Mouse (Mus musculus) adrenal gland, postnatal 10 days (tissue): ENCODE measurements around the gene Galnt10. TPM values are rescaled to one million over a fixed set of nuclear protein-coding genes. Genes with fewer than 3 reads are reported as not detected.
A peak's percentile ranks its signal among the peaks of the same experiment; 100 is the strongest.

Experiments
- DNase-seq: peaks from one replicate; pipeline ENCODE4 v3.0.0; 2021; ENCODE audit warnings: mixed read lengths
- total RNA-seq, 2 experiments: library from RNA; stranded (reverse); gene quantifications; 2 replicates each; pipeline ENCODE4 v1.2.3; 2021

Galnt10 gene
- total RNA-seq, 2 experiments from 2014 or later: 31.7 to 33.5 TPM

GRCm38 (mm10) chr11:57688179-57688929, 43.1 kb downstream of the Galnt10 start:
- no peak for DNase-seq

DNA sequence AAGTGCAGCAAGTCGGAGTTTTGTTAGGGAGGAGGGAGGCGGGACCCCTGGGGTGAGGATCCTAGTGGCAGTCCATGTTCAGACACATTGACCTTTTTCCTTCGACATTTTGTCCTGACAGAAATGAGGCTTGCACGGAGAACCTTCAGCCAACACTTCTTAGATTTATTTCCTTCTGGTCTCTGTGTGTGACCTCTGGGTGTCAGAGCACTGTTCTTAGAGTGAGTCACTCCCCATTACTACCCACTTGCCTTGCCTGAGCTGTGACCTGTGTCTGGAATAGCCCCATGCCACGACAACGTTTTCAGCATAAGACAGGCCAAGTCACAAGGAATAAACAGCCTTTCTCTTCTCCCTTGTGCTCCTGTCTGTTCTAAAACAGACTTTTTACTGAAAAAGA, 44.6 kb downstream of the Galnt10 start:
- DNase-seq: no peak

- DNase-seq: no peak
Measured at GRCm38 (mm10) chr11:57690836-57691235, 45.6 kb downstream of the Galnt10 start.

DNA sequence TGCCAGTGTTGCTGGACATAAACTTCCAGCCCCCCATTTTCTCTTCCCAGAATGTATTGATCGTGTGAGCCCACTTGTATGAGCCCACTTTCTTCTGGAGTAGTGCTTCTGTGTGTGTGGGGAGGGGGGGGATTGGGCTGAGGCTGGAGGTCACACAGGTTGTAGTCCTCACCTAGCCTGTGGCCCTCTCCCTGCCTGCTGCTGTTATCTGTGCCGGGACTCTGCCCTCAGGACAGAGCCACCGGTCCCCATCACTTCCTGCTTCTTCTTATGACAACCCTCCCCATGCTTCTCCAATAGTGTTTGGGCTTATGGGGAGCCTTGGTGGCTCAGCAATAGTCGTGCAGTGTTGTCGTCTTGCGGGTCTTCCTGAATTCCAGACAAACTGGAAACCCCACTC, 46.7 kb downstream of the Galnt10 start:
- DNase-seq: no peak

GRCm38 (mm10) chr11:57692726-57693125, 47.5 kb downstream of the Galnt10 start:
- no peak for DNase-seq

DNA sequence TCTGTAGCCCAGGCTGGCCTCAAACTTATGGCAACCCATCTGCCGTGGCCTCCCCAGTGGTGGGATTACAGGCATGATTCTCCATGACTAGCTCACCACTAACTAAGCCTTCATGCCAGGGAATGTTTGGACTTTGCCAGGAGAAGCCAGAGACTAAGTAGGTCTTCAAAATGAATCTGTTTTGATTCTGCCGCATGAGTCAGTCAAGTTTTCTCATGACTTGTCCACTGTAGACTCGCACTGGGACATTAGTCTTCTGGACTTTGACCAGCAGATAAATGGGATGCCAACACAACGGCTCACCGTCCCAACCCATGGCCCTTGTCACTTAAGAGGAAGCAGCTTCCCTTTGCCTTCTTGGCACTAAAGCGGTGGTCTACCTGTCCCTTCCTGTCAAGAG, 49.2 kb downstream of the Galnt10 start:
- DNase-seq: no peak

DNA sequence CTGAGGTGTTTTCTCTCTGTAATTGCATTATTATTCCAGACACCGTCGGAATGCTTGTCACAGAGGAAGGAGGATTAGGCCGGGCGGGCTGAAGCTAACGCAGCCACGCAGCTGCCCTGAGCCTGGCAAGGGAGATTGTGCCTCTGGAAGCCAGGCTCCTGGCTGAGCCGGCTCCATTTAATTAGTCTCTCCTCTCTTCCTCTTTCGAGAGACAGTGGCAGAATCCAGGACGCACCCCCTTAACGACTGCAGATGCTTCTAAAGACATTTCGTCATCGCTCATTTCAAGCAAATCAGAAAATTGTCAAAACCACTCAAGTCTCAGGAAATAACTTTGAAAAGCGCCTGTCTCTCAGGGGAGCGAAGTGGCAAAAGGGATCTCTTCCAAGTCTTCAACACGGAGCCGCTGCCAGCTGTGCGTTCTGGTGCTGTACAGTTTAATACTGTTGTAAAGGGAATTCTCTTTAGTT, 51.0 kb downstream of the Galnt10 start:
- DNase-seq: no peak

GRCm38 (mm10) chr11:57696807-57697251, 51.6 kb downstream of the Galnt10 start:
- DNase-seq: peak; percentile 29

GRCm38 (mm10) chr11:57700114-57700513, 54.9 kb downstream of the Galnt10 start:
- DNase-seq: no peak

- no peak for DNase-seq
Measured at GRCm38 (mm10) chr11:57701193-57701925, 56.1 kb downstream of the Galnt10 start.

DNA sequence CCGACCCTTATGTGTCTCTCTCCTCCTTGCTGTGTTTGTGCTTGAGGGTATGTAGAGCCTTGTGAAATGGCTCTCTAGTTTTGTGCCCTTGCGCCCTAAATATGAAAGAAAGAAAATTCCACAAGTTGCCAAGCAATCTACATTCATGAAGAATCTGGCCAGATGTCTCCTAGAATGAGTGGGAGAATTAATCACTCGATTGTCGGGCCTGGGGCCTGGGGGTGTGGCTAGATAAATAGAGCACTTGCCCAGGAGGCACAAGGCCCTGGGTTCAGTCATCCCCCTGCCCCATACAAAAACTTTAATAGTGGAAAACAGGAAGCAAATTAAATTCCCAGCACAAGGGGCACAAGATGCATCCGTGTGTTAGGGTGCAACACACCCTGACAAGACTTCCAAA, 56.7 kb downstream of the Galnt10 start:
- DNase-seq: no peak

DNA sequence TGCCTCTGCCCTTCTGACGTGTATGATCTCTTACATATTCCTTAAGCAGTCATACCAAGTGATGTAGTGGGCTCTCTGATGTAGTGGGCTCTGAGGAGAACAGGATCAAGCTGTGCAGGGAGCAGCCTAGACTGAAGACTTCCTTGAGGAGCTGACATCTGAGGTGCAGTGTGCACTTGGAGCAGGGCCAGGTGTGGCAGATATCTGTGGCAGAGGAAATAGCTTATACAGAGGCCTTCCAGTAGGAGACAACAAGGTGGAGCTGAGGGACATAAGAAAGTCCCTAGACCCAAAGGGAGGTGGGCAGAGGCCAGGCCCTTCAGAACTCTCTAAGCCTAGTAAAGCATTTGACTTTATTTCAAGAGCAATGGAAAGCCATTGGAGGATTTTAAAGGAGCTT, 61.4 kb downstream of the Galnt10 start:
- no peak for DNase-seq

DNA sequence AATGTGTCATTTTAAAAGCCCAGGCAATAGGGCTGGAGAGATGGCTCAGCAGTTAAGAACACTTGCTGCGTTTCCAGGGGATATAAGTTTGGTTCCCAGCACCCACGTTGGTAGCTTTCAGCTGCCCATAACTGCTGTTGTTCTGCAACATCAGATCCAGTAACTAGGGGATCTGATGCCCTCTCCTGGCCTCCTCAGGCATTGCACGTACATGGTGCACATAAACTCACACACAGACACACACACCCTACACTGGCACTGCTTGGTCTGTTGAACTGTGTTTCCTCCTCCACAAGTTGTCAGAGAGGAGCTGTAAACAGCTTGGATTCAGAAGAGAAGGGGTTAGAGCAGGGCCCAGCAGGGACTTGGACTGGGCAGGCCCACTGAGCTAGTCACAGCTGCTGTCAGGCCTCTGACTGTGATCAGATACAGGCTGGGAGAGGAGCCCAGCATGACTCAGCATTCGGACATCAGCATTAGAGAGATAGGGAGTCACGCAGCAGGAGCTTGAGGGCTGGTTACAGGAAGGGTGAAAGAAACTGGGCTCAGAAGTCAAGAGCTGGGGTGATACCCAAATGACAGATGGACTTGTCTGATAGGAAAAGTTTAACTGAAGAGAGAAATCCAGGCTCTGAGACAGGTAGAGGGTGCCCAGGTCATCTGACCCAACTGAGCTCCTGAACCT, 62.0 kb downstream of the Galnt10 start:
- peak; percentile 41 for DNase-seq

DNA sequence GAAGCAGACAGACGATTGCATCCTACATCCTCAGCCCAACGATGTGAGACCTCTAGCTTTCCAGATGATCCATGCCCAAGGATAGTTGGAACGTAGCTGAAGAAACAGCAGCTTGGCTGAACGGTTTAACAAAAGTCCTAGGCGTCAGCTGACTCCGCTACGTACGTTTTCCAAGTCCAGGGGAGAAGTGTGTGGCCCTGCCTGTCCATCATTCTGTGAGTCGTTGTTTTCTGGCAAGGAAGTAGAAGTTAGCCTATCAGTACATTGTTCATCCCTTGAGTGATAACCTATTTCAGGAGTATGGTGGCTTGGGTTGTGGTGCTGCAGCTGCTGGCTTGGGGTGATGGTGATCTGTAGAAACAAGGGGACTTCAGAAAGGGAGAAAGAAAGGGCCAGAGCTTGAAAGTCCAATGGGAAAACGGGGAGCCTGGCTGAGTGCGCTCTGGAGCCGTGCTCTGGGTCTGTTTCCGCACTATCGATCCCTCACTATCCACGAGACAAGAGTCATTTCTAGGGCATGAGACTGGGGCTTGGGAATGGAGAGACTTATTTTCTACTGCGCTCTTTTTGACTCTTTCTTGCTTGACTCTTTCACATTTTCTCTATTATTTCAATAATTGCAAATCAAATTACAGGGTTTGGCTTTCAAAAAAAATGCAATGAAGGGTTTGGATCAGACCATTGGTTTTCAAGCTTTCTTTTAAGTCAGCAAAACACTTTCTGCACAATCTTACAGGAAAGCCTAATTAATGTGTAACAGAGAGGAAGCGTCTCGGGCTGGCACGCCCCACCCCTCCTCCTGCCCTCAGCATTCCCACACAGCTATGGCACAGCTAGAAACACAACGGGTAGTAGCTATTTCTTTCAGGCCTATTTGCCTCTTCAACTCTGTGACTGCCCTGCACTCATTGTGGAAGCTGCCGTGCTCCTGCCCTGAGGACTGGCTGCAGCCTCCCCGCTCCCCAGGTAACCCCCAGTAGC, 63.2 kb downstream of the Galnt10 start:
- DNase-seq: no peak

GRCm38 (mm10) chr11:57713960-57714359, 68.7 kb downstream of the Galnt10 start:
- no peak for DNase-seq

DNA sequence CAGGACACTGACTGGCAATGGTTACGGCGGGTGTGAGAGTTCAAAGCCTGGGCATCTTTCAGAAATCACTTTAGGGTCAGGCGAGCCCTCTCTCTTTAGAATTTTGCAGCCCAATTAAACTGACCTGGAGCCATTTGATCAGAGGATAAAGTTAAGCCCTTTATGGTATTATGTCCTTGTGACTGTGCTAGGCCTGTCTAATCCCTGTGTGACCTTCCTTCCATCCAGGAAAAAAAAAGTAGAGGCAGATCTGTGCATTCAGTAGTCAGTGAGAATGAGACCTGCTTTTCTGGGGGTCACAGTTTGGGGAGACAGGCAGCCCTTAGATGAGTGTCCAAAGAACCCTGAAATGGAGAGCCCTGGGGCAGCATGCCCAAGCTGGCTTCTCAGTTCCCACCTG, 71.5 kb downstream of the Galnt10 start:
- no peak for DNase-seq

- no peak for DNase-seq
Measured at GRCm38 (mm10) chr11:57717432-57717831, 72.2 kb downstream of the Galnt10 start.

- DNase-seq: no peak
Measured at GRCm38 (mm10) chr11:57718081-57718480, 72.8 kb downstream of the Galnt10 start.

GRCm38 (mm10) chr11:57719631-57720030, 74.4 kb downstream of the Galnt10 start:
- peak; percentile 19 for DNase-seq

GRCm38 (mm10) chr11:57720076-57720475, 74.8 kb downstream of the Galnt10 start:
- DNase-seq: no peak

GRCm38 (mm10) chr11:57724791-57725463, 79.7 kb downstream of the Galnt10 start:
- peak; percentile 56 for DNase-seq
